Mouse (Mus musculus) hematopoietic stem cell, adult 5-6 weeks (primary cell): Measurements from ENCODE around the gene Tbc1d15. TPM values are rescaled to one million over a fixed set of nuclear protein-coding genes. Genes with fewer than 3 reads are reported as not detected.

ENCODE experiments used
- ATAC-seq, 2 experiments: fragments of 125-278 bp in 1 of 2; replicated peaks in 1 of 2; 2 replicates each; pipeline ENCODE4 v1.8.0; 2016 to 2017; ENCODE audit warnings: inconsistent platforms in 2 of 2, mild to moderate bottlenecking in 2 of 2, moderate number of reproducible peaks in 2 of 2, low read depth in 1 of 2, moderate TSS enrichment in 1 of 2; ENCODE audit not compliant: low FRiP score in 2 of 2, poor library complexity in 2 of 2, severe bottlenecking in 2 of 2, insufficient read depth in 1 of 2, low TSS enrichment in 1 of 2
- total RNA-seq: library from RNA; stranded (forward); fragments of 172-1452, 232-1000 nt; gene quantifications from 2 replicates; pipeline ENCODE4 v1.2.3, GENCODE M21; 2017

Gene Tbc1d15
- total RNA-seq: 39.6 and 43.7 TPM in 2 replicates

DNA sequence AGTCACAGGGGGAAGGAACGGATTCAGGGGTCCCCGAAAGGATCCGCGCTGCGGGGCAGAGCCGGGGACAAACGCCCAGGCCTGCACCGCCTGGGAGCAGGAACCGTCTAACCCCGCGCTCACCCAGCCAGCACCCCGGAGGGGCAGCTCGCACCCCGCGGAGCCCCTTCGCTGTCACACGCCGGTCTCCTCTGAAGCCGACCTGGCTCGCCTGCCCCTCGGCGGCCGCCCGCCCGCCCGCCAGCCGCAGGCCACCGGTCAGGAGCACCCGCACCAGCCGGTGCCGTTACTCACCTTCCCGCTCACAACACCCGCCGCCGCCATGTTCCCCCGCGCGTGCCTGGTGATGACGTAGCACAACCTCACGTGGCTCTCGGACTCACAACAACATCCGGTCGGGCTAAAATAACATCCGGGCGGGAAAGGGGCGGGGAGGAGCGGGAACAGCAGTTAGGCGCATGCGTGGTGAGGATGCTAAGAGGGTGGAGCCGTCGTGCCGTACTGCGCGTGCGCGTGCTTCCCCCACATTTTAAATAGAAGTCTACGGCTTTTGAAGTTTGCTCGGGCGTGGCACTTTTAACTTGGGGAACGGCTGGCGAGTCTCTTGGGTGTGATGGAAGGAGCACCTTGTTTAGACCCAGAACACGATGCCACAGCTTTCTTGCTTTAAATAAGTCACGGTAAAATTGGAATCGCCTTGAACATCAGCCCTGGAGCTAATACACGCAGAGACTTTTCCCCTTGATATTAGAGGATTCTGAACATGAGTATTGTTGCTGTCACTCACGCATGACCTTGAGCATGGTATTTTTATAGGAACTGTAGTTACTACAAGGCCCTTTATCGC lies at the start of gene Tbc1d15:
Tbc1d15 (minus strand) TSS at position 380 of the 847 bp plus-strand sequence.
- ATAC-seq: peak; percentile 58 to 81

GRCm38 (mm10) chr10:115298683-115299082 lies 47.4 kb upstream of the Tbc1d15 start:
- no peak for ATAC-seq

DNA sequence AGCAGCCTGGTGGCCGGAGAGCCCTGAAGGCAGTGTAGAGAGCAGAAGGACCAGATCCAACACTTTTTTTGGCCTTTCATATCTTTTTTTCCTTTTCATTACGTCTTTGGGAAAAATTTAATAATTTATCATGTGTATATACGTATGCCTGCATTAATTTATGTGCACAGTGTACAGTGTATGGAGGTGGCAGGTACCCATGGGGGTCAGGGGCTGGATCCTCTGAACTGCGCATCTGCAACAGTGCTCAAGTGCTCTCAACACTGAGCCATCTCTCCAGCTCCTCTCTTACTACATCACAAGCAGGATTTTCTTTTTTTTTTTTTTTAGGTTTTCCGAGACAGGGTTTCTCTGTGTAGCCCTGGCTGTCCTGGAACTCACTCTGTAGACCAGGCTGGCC lies 46.3 kb upstream of the Tbc1d15 start:
- no peak for ATAC-seq

- ATAC-seq: no peak
These were observed 45.2 kb upstream of the Tbc1d15 start for GRCm38 (mm10) chr10:115296401-115296935.

GRCm38 (mm10) chr10:115295162-115295561 lies 43.9 kb upstream of the Tbc1d15 start:
- no peak for ATAC-seq

GRCm38 (mm10) chr10:115294715-115295114 lies 43.4 kb upstream of the Tbc1d15 start:
- no peak for ATAC-seq

DNA sequence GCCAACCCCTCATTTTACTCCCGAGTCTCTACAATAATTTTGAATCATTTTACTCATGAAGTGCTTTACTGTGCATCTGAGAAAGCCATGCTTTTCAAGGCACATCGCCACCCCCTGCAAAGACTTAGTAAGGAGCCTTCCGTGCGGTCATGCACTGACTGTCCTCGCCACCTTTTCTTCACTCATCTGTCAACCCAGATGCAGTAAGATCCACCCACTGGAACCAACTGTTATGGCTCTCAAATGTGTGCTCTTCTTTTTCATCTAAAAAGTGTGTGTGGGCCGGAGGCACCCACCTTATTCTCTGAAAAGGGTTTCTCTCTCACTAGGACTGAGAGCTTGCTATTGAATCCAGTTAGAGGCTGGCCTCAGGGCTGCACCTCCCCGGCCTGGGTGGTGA lies 42.7 kb upstream of the Tbc1d15 start:
- no peak for ATAC-seq

DNA sequence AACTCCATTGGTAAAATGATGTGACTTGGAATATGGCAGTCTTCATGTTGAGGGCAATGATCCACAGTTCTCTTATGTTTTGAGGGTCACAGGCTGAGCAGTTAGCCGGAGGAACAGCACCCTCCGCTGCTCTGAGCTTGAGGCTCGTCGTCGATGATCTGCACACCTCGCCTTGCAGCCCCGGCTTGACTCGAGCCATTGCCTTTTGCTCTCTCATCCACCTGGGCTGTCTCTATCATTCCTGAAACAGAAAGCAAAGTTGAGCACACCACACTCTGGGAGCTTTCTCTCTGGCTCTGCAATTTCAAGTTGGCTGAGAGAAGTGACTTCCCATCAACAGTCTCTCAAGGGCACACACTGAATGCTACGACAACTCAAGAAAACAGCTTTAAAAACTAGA lies 39.4 kb upstream of the Tbc1d15 start:
- ATAC-seq: no peak

DNA sequence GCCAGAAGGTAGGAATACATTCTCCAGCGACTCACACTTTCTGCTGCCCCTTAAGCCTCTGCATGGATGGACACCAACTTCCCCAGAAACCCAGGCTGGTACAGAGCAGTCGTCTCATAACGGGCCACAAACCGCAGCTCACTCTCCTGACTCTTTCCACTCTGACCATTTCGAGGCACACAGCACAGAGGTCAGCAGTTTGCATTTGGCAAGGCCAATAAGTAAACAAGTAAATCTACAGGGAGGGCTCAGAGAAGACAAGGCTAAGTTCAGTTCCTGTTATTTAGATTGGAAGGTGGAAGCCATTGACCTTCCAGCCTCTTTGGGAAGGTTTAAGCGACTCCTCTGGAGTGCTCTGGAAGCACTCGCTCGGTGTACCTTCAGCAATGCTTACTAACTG lies 37.6 kb upstream of the Tbc1d15 start:
- ATAC-seq: no peak

DNA sequence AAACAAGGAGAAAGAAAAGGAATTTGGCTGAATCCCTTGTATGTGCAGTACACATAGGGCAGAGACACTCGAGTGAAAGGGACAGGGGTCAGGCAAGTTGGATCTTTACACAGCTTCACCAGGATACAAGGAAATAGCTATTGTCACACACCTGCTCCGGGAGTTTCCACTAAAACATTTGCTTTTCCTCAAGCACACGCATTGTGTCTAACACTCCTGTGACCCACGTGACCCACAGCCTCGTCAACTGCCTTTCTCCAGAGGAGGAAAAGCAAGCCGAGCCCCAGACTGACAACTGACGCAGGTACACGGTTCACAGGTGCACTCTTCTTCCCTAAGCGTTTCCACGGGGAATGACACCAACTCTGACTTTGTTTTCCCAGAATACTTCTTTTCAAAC lies 32.9 kb upstream of the Tbc1d15 start:
- ATAC-seq: no peak

- ATAC-seq: no peak
These were observed 30.1 kb upstream of the Tbc1d15 start for GRCm38 (mm10) chr10:115281381-115281780.

- no peak for ATAC-seq
These were observed 20.4 kb upstream of the Tbc1d15 start for GRCm38 (mm10) chr10:115271649-115272048.

- no peak for ATAC-seq
These were observed 19.5 kb upstream of the Tbc1d15 start for GRCm38 (mm10) chr10:115270612-115271390.

DNA sequence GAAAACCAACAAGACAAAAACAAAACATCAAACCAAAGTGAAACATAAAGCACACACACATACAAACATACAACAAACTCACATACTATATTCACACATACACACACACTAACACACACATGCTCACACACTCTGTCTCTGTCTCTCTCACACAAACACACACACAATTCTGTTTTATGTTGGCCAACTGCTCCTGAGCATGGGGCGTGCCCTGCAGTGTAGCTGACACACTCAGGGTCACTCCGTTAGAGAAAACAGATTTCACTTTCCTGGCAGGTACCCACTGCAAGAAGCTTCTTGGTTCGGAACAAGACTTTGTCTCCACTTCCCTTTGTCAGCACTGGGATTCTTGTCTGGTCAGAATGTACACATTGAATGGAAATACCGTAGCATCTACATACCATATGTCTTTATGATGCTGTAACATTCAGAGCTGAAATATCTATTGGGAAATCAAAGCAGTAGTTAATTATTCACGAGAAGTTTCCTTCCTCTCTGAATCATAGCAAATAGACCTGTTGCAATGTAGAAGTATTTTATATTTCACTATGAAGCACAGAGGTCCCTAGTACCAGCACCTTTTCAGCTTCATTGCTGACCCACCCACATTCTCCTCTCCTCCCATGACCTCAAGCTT lies 11.8 kb upstream of the Tbc1d15 start:
- no peak for ATAC-seq

GRCm38 (mm10) chr10:115262261-115262660 lies 11.0 kb upstream of the Tbc1d15 start:
- ATAC-seq: no peak

- no peak for ATAC-seq
These were observed 10.2 kb upstream of the Tbc1d15 start for GRCm38 (mm10) chr10:115261428-115261827.

DNA sequence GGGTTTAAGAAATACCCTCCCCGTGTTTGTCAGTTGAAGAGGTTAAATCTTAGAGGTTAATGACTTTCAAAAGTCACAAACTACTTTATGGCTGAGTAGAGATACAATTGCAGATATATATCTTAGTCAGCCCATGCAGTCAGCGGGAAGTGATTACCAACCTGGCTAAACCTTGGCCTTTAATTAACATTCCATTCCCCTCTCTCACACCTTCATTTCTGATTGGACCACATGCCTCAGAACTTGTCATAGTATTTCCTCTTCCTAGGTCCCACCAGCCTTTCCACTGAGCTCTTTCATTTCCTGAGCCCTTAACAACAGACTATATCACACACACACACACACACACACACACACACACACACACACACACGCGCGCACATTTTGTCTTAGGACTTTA lies 4.9 kb upstream of the Tbc1d15 start:
- ATAC-seq: no peak

DNA sequence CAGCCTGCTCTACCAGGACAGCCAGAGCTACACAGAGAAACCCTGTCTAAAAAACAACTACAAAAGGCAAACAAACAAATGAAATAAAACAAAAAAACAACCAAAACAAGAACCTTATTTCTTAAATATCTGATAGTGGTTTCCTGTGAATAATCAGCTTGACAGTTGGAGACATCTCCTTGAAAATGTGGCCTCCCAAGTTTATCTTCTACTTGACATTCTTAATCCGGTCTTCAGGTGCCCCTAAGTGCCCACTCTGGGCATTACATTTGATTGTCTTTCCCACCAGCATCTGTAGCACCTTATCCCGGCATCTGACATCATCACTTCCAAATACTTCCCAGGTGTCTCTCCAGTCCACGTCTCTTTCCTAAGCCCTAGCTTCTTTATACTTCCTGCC lies 2.3 kb upstream of the Tbc1d15 start:
- ATAC-seq: no peak
